Mouse (Mus musculus): ENCODE measurements around the gene Jade1. TPM values are rescaled to one million over a fixed set of nuclear protein-coding genes. Genes with fewer than 3 reads are reported as not detected.

Gene Jade1
- polyA plus RNA-seq, 1 experiment from 2014 or later, result 15.5 TPM

DNA sequence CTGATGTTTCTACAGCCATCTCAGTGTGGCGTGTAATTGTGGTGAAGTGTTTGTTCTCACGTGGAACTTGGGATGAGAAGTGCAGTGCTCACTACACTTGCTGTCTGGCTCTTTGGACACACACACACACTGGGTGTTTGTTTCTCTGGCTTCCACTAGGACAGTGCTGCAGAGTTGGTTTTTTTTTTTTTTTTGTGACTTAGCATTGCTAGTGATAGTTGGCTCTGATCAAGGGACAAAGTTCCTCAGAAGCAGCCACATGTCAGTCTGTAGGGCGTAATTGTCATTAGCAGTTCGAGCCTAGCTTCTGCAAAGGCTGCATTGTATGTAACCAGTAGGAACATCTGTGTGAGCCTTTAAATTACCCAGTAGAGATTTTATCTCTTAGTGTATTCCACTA, 16.6 kb downstream of the Jade1 start:
- H3K36me3 ChIP-seq (replicated peaks), result no peaks in the 10 kb centered on the region
- no peaks in the 10 kb centered on the region for H3K9me3 ChIP-seq
- no peak overlapping the region for H3K27ac ChIP-seq (replicated peaks)
- no peak for DNase-seq (ENCODE audit: low spot score)
- no peak overlapping the region for H3K4me3 ChIP-seq
- peaks cover 43% of the 10 kb centered on the region for H3K4me1 ChIP-seq
- H3K27me3 ChIP-seq (replicated peaks; ENCODE audit: low read depth, poor library complexity, severe bottlenecking), result no peaks in the 10 kb centered on the region
- 81% methylated on average over 4 of the region's 4 CpGs for WGBS

DNA sequence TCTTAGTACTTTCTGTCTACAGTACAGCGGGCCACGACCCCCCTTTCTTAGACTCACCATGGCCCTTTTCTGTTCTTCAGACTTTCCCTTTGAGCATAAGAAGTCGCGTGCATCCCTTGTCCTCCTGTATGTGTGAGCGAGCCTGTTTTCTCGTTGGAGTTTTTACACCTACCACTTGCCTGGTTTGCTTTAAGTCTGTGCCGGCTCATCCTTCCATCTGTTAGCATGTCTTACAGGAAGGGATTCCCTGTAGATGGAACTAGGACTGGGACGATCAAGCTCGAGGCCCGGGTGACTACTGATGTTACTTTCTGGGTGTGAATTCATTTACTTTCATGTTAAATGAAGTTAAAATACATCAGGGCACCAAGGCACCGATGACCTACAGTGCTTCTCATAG, 17.4 kb downstream of the Jade1 start:
- H3K4me1 ChIP-seq, result peaks cover 39% of the 10 kb centered on the region
- no peak for DNase-seq (ENCODE audit: low spot score)
- no peaks in the 10 kb centered on the region for H3K9me3 ChIP-seq
- H3K27ac ChIP-seq (replicated peaks), result no peak overlapping the region
- WGBS, result 92% methylated on average over 11 of the region's 11 CpGs
- no peak overlapping the region for H3K4me3 ChIP-seq
- H3K36me3 ChIP-seq (replicated peaks), result no peaks in the 10 kb centered on the region
- H3K27me3 ChIP-seq (replicated peaks; ENCODE audit: low read depth, poor library complexity, severe bottlenecking), result no peaks in the 10 kb centered on the region

DNA sequence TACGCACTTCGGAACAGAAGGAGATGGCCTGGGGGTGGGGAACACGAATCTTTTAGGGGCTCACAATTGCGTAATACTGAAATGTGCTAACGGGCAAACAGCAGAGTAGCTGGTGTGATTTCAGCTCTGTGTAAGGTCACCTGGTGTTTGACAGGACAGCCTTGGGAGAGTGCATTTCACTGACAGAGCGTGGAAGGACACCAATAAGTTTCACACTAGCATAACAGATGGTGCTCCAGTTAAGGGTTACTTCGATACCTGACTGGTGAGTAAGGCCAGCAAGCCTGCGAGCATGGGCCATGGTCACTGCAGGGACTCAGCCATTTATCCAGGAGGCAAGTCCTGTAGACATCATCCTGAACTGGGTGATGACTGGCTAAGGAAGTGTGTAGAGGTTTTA, 18.7 kb downstream of the Jade1 start:
- no peaks in the 10 kb centered on the region for H3K36me3 ChIP-seq (replicated peaks)
- H3K4me3 ChIP-seq, result no peak overlapping the region
- H3K9me3 ChIP-seq, result no peaks in the 10 kb centered on the region
- H3K27me3 ChIP-seq (replicated peaks; ENCODE audit: low read depth, poor library complexity, severe bottlenecking), result no peaks in the 10 kb centered on the region
- H3K27ac ChIP-seq (replicated peaks), result no peak overlapping the region
- peaks cover 41% of the 10 kb centered on the region for H3K4me1 ChIP-seq
- DNase-seq (ENCODE audit: low spot score), result no peak
- WGBS, result 78% methylated on average over 8 of the region's 8 CpGs

DNA sequence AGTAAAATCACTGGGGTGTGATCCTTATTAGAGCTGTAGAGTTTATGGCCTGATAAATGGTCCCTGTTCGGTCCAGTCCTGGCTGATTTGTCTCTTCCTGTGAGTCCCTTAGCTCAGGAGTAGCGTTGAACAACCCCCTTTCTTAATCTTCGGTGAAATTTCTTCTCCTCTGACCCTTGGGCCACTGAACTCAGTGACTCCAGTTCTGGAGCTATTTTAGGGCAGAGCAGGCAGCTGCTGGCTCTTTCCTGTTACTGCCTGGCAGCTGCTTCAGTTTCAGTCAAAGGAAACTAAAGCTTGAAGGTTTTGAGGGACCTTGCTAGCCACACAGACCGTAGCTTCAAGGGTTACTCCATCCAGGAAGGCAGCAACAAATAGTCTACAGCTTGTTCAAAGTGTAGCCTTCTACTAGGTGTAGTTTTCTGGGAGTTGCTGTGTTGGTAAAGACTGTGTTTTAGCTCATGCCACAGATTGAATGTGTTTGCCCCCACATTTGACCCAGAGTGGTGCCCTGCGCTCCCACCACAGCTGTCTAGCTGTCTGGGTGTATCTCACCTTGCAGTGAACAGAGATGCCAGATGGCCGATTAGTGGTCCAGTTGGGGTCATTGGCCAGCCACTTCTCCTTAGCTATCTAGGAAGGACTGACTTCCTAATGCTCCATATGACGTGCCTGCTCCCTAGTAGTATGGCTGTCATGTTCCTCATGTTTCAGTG, 19.3 kb downstream of the Jade1 start:
- WGBS, result 49% methylated on average over 7 of the region's 7 CpGs
- peak overlapping the region; percentile 35; the same call in 1 of the 2 replicates for H3K27ac ChIP-seq (replicated peaks)

DNA sequence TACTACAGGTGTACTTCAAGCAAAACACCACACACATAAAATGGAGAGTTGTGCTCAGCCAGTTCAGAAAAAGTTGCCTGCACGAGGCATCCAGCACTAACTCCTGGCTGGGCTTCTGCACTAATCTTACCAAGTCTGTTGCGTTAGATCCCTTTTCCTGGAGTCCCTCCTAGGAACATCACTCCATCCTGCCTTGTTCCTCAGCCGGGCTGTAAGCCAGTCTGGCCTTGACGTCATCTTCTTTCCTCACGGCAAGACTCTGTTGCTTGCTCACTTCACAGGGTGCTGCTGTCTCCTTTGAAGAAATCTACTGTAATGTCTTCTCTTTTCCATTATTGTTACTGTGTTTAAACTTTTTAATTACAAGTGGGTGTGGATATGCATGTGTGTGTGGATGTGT, 20.4 kb downstream of the Jade1 start:
- Histone ChIP-seq H3K36me3 (replicated peaks) (no peaks in the 10 kb centered on the region), H3K27me3 (replicated peaks; ENCODE audit: low read depth, poor library complexity, severe bottlenecking) (no peaks in the 10 kb centered on the region), H3K4me1 (peaks cover 48% of the 10 kb centered on the region), H3K4me3 (no peak overlapping the region), H3K9me3 (no peaks in the 10 kb centered on the region), H3K27ac (replicated peaks) (no peak overlapping the region)
- DNase-seq (ENCODE audit: low spot score), result no peak
- 85% methylated on average over 5 of the region's 5 CpGs for WGBS

More for the DNA sequence above, 19.3 kb downstream of the Jade1 start:
- Histone ChIP-seq H3K27me3 (replicated peaks; ENCODE audit: low read depth, poor library complexity, severe bottlenecking) (no peaks in the 10 kb centered on the region), H3K36me3 (replicated peaks) (no peaks in the 10 kb centered on the region), H3K9me3 (no peaks in the 10 kb centered on the region), H3K4me1 (peaks cover 48% of the 10 kb centered on the region), H3K4me3 (no peak overlapping the region)
- DNase-seq (ENCODE audit: low spot score), result no peak

DNA sequence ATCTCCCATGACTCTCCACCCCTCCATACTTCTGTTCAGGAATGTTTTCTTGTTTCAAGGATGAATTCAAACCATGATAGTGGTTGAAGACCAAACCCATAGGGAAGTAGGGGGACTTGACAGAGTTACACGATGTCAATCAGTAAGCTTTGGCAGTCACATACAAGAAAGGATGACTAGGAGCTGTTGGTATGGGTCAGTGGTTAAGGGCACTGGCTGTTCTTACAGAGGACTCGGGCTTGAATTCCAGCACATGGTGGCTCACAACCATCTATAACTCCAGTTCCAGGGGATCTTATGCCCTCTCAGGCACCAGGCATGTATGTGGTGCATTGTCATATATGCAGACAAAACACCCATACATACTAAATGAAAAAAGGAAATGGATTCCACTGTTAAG, 21.7 kb downstream of the Jade1 start:
- H3K4me1 ChIP-seq, result peaks cover 54% of the 10 kb centered on the region
- peaks cover 8% of the 10 kb centered on the region; the same call in 1 of the 2 replicates for H3K36me3 ChIP-seq (replicated peaks)
- DNase-seq (ENCODE audit: low spot score), result no peak
- no peaks in the 10 kb centered on the region for H3K27me3 ChIP-seq (replicated peaks; ENCODE audit: low read depth, poor library complexity, severe bottlenecking)
- H3K4me3 ChIP-seq, result no peak overlapping the region
- no peak overlapping the region for H3K27ac ChIP-seq (replicated peaks)
- no peaks in the 10 kb centered on the region for H3K9me3 ChIP-seq
- 77% methylated on average over 2 of the region's 2 CpGs for WGBS

DNA sequence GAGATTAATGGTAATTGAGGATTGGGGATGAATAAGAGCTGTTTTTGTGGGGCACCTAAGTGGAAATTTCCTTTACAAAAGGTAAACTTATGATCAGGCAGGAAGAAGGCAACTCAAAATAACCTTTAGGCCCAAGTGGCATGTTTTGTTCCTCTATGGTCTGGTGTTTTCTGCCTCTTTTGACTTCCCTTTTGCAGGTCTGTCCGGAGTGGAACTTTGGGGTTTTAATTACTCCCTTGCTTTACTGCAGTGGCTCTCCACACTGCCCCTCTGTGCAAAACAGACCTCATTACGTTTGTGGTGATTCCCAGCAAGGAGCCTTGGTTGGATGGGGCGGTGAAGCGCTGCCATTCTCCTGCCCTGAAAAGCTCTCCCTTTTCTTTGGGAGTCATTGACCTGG, 24.3 kb downstream of the Jade1 start:
- Histone ChIP-seq H3K4me3 (no peak overlapping the region), H3K9me3 (no peaks in the 10 kb centered on the region), H3K27ac (replicated peaks) (no peak overlapping the region), H3K27me3 (replicated peaks; ENCODE audit: low read depth, poor library complexity, severe bottlenecking) (no peaks in the 10 kb centered on the region), H3K36me3 (replicated peaks) (peaks cover 19% of the 10 kb centered on the region), H3K4me1 (peaks cover 45% of the 10 kb centered on the region)
- WGBS, result 44% methylated on average over 4 of the region's 4 CpGs
- no peak for DNase-seq (ENCODE audit: low spot score)

DNA sequence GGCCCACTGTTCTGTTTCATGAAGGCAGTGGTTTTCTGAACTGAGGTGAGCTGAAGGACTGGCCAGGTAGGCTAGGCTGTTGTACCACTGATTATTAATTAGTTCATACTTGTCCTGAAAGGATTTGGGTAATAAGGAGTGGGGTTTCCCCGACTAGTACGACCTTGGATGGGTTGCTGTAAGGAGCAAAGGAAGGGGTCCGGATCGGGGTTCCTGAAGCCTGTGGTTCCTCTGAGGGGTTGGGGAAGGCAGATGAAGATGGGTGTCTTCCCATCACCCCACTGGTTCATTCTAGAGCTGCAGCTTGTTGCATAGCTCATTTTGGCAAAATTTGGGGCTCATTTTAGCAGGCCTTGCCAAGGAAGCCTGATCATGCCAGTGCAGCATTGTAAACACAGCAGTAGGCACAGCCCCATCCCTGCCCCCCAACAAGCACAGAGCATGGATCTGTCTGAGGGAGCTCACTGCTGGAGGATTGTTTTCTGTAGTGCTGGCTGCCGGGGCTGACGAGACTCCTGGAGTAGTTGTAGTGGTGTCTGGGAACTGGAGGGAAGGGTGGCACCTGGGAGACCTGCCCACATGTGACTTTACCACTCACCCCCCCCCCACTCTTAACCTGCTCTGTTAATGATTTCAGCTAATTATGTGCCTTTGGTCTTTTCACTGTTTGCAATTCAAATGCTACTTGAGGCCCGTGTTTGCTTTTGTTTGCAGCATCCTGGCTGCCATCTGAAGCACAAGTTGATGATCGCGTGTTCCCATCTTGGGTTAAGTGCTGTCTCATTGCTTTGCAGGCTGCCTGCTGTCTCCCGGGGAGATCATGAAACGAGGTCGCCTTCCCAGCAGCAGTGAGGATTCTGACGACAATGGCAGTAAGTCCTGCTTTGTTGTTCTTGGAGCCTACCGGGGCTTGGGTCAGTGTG, 25.1 kb downstream of the Jade1 start:
- Histone ChIP-seq H3K27me3 (replicated peaks; ENCODE audit: low read depth, poor library complexity, severe bottlenecking) (no peaks in the 10 kb centered on the region), H3K4me3 (no peak overlapping the region), H3K4me1 (peaks cover 37% of the 10 kb centered on the region), H3K9me3 (no peaks in the 10 kb centered on the region), H3K36me3 (replicated peaks) (peaks cover 23% of the 10 kb centered on the region), H3K27ac (replicated peaks) (peak overlapping the region; percentile 35; the same call in 1 of the 2 replicates)
- 51% methylated on average over 14 of the region's 14 CpGs for WGBS
- DNase-seq (ENCODE audit: low spot score), result no peak

DNA sequence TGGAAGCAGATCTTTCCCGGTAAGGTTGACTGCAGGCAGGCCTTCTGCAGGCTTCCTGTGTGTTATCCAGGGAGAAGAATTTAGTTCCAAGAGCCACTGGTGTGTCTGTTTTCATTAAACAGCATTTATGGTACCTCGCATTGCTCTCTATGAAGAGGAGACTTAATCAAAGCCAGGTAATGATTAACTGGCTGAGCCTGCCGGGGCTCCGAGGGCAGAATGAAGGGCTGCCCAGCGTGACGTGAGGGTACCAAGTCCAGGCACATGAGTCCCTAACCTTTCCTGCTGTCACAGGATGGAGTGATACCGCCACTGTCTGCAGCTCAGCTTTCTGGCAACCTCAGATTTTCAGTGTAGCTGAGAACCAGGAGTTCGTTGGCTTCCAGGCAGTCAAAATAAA, 25.9 kb downstream of the Jade1 start:
- Histone ChIP-seq H3K4me1 (peaks cover 36% of the 10 kb centered on the region), H3K27ac (replicated peaks) (peak overlapping the region; percentile 35; the same call in 1 of the 2 replicates), H3K4me3 (no peak overlapping the region), H3K36me3 (replicated peaks) (peaks cover 23% of the 10 kb centered on the region), H3K27me3 (replicated peaks; ENCODE audit: low read depth, poor library complexity, severe bottlenecking) (no peaks in the 10 kb centered on the region), H3K9me3 (no peaks in the 10 kb centered on the region)
- DNase-seq (ENCODE audit: low spot score), result no peak
- WGBS, result 49% methylated on average over 8 of the region's 8 CpGs

DNA sequence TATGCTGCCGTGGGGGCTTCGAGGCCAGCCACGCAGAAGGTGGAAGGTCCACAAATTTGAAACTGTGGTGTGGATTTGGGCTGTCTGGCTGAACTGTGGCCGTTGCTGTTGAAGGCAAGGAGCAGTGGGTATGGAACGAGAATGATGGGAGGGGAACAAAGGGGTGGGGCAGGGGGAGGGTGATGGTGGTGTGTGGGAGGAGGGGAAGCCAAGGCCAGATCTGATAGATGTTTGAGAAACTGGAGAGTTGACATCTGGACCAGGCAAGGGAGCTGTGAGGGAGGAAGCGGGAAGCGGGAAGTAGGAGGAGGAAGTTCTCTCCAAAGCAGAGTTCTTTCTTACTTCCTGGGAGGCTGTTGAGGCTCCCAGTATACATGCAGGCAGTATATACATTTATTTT, 26.7 kb downstream of the Jade1 start:
- peaks cover 41% of the 10 kb centered on the region for H3K4me1 ChIP-seq
- 83% methylated on average over 7 of the region's 7 CpGs for WGBS
- peaks cover 23% of the 10 kb centered on the region for H3K36me3 ChIP-seq (replicated peaks)
- DNase-seq (ENCODE audit: low spot score), result no peak
- H3K4me3 ChIP-seq, result no peak overlapping the region
- no peak overlapping the region for H3K27ac ChIP-seq (replicated peaks)
- H3K9me3 ChIP-seq, result no peaks in the 10 kb centered on the region
- no peaks in the 10 kb centered on the region for H3K27me3 ChIP-seq (replicated peaks; ENCODE audit: low read depth, poor library complexity, severe bottlenecking)

DNA sequence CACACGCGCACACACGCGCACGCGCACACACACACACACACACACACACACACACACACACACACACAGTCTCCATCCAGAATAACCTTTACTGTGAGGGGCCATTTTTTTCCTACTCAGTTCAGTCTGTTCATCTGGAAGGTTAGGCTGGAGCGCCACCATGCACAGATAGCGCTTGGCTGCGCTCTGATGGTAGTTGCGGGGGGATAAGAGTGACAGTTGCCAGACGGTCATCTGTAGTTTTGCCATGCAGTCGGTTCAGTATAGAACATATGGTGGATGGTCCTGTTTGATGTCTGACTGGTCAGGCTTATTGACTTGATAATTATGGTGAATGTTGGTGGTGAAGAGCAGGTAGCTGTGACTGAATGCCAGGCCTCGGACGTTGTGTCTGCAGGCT, 27.6 kb downstream of the Jade1 start:
- DNase-seq (ENCODE audit: low spot score), result no peak
- Histone ChIP-seq H3K36me3 (replicated peaks) (peaks cover 23% of the 10 kb centered on the region), H3K27ac (replicated peaks) (no peak overlapping the region), H3K27me3 (replicated peaks; ENCODE audit: low read depth, poor library complexity, severe bottlenecking) (no peaks in the 10 kb centered on the region), H3K9me3 (no peaks in the 10 kb centered on the region), H3K4me3 (no peak overlapping the region), H3K4me1 (peaks cover 49% of the 10 kb centered on the region)
- WGBS, result 94% methylated on average over 14 of the region's 14 CpGs

DNA sequence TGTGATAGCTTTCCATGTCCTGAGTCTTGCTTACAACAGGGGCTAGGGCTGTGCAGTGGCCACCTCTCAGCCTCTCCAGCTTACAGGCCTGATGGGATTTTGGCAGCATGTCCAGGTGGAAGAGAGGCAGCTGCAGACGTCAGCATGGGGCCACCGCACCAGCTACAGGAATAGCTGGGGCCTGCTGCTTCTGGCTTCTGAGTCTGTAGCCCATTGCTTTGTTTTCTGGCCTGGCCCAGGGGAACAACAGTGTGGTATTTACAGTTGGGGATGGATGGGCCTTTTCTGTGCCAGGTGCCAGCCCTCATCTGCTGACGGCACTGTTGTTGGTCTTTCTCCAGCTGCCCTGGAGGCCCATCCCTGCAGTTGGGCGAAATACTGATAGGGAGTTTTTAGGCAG, 28.1 kb downstream of the Jade1 start:
- no peak for DNase-seq (ENCODE audit: low spot score)
- no peaks in the 10 kb centered on the region for H3K9me3 ChIP-seq
- H3K4me1 ChIP-seq, result peaks cover 51% of the 10 kb centered on the region
- no peak overlapping the region for H3K27ac ChIP-seq (replicated peaks)
- 84% methylated on average over 4 of the region's 4 CpGs for WGBS
- H3K36me3 ChIP-seq (replicated peaks), result peaks cover 24% of the 10 kb centered on the region
- H3K27me3 ChIP-seq (replicated peaks; ENCODE audit: low read depth, poor library complexity, severe bottlenecking), result no peaks in the 10 kb centered on the region
- H3K4me3 ChIP-seq, result no peak overlapping the region

DNA sequence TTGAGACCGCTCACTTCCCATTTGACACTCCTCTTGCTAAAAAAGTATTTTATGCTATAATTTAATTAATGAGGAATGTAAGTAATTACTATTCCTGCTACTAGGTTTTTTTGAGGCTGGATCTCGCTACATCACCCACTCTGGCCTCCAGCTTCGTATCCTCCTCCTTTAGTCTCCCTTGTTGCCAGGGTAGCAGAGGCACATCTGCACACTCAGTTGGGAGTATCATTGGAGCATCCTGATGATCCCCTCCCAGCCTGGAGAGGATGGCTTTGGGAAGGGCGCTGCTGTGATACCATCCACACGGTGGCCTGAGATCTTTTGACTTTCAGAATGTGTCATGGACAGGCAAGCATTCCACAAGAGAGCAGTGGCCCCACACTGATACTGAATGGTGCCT, 30.0 kb downstream of the Jade1 start:
- Histone ChIP-seq H3K9me3 (no peaks in the 10 kb centered on the region), H3K27ac (replicated peaks) (no peak overlapping the region), H3K27me3 (replicated peaks; ENCODE audit: low read depth, poor library complexity, severe bottlenecking) (no peaks in the 10 kb centered on the region), H3K4me3 (no peak overlapping the region), H3K36me3 (replicated peaks) (peaks cover 44% of the 10 kb centered on the region), H3K4me1 (peaks cover 37% of the 10 kb centered on the region)
- DNase-seq (ENCODE audit: low spot score), result no peak
- 86% methylated on average over 5 of the region's 5 CpGs for WGBS
